Mouse (Mus musculus): Measurements from ENCODE around the gene Cox4i1. TPM values are rescaled to one million over a fixed set of nuclear protein-coding genes. Genes with fewer than 3 reads are reported as not detected.

The Cox4i1 gene
- polyA plus RNA-seq, 1 experiment from 2014 or later: 1,134 TPM

- Histone ChIP-seq H3K4me2 (ENCODE audit: low read length) (no peak within 1 kb of the TSS), H3K4me3 (ENCODE audit: low read depth, low read length) (no peak within 1 kb of the TSS), H3K9me3 (replicated peaks; ENCODE audit: control insufficient read depth, low read length, poor library complexity, severe bottlenecking) (no peaks in the 10 kb centered on the region), H3K36me3 (ENCODE audit: control insufficient read depth, insufficient read depth, low read length) (no peaks in the 10 kb centered on the region), H3K9ac (ENCODE audit: low read depth, low read length) (no peak within 1 kb of the TSS), H3K27me3 (ENCODE audit: control insufficient read depth, insufficient read depth, low read depth, low read length) (no peaks in the 10 kb centered on the region), H3K27ac (ENCODE audit: low read length) (no peak within 1 kb of the TSS), H3K4me1 (ENCODE audit: control insufficient read depth, insufficient read depth, low read length) (no peaks in the 10 kb centered on the region)
- no peak for ATAC-seq
- 22% methylated on average over 7 of the region's 7 CpGs for WGBS
Measured at GRCm38 (mm10) chr8:120647532-120647931, 20.5 kb upstream of the Cox4i1 start, which contains the start of gene 1190005I06Rik. 1190005I06Rik (minus strand) TSS chr8:120647632.

GRCm38 (mm10) chr8:120656322-120657052, 11.5 kb upstream of the Cox4i1 start:
- no peaks in the 10 kb centered on the region for H3K27me3 ChIP-seq (ENCODE audit: control insufficient read depth, insufficient read depth, low read depth, low read length)
- H3K4me2 ChIP-seq (ENCODE audit: low read length): no peak overlapping the region
- no peaks in the 10 kb centered on the region for H3K4me1 ChIP-seq (ENCODE audit: control insufficient read depth, insufficient read depth, low read length)
- no peak overlapping the region for H3K9ac ChIP-seq (ENCODE audit: low read depth, low read length)
- peaks cover 19% of the 10 kb centered on the region for H3K36me3 ChIP-seq (ENCODE audit: control insufficient read depth, insufficient read depth, low read length)
- no peak overlapping the region for H3K4me3 ChIP-seq (ENCODE audit: low read depth, low read length)
- WGBS: 79% methylated on average over 7 of the region's 7 CpGs
- ATAC-seq: no peak
- H3K9me3 ChIP-seq (replicated peaks; ENCODE audit: control insufficient read depth, low read length, poor library complexity, severe bottlenecking): no peaks in the 10 kb centered on the region
- no peak overlapping the region for H3K27ac ChIP-seq (ENCODE audit: low read length)

- no peak for ATAC-seq
- WGBS: 83% methylated on average over 8 of the region's 8 CpGs
- H3K36me3 ChIP-seq (ENCODE audit: control insufficient read depth, insufficient read depth, low read length): peaks cover 19% of the 10 kb centered on the region
Measured at GRCm38 (mm10) chr8:120657415-120657814, 10.6 kb upstream of the Cox4i1 start.

GRCm38 (mm10) chr8:120664566-120664965, 3.5 kb upstream of the Cox4i1 start:
- peaks cover 3% of the 10 kb centered on the region; the same call in 1 of the 2 replicates for H3K36me3 ChIP-seq (ENCODE audit: control insufficient read depth, insufficient read depth, low read length)
- no peak overlapping the region for H3K4me2 ChIP-seq (ENCODE audit: low read length)
- no peak overlapping the region for H3K9ac ChIP-seq (ENCODE audit: low read depth, low read length)
- H3K9me3 ChIP-seq (replicated peaks; ENCODE audit: control insufficient read depth, low read length, poor library complexity, severe bottlenecking): no peaks in the 10 kb centered on the region
- H3K27me3 ChIP-seq (ENCODE audit: control insufficient read depth, insufficient read depth, low read depth, low read length): no peaks in the 10 kb centered on the region
- no peak for ATAC-seq
- no peak overlapping the region for H3K4me3 ChIP-seq (ENCODE audit: low read depth, low read length)
- peaks cover 39% of the 10 kb centered on the region for H3K4me1 ChIP-seq (ENCODE audit: control insufficient read depth, insufficient read depth, low read length)
- WGBS: 73% methylated on average over 6 of the region's 6 CpGs
- H3K27ac ChIP-seq (ENCODE audit: low read length): no peak overlapping the region

More at GRCm38 (mm10) chr8:120657415-120657814, 10.6 kb upstream of the Cox4i1 start:
- no peak overlapping the region for H3K27ac ChIP-seq (ENCODE audit: low read length)
- no peaks in the 10 kb centered on the region for H3K4me1 ChIP-seq (ENCODE audit: control insufficient read depth, insufficient read depth, low read length)
- H3K27me3 ChIP-seq (ENCODE audit: control insufficient read depth, insufficient read depth, low read depth, low read length): no peaks in the 10 kb centered on the region
- H3K4me3 ChIP-seq (ENCODE audit: low read depth, low read length): no peak overlapping the region
- no peak overlapping the region for H3K4me2 ChIP-seq (ENCODE audit: low read length)
- H3K9ac ChIP-seq (ENCODE audit: low read depth, low read length): no peak overlapping the region
- H3K9me3 ChIP-seq (replicated peaks; ENCODE audit: control insufficient read depth, low read length, poor library complexity, severe bottlenecking): no peaks in the 10 kb centered on the region

- Histone ChIP-seq H3K9ac (ENCODE audit: low read depth, low read length) (no peak overlapping the region; the same call in 1 of the 2 replicates), H3K9me3 (replicated peaks; ENCODE audit: control insufficient read depth, low read length, poor library complexity, severe bottlenecking) (no peaks in the 10 kb centered on the region), H3K4me2 (ENCODE audit: low read length) (peak overlapping the region; percentile 71), H3K36me3 (ENCODE audit: control insufficient read depth, insufficient read depth, low read length) (0 out of 2 replicates have a peak, but pooled peaks cover 1% of the 10 kb centered on the region), H3K27me3 (ENCODE audit: control insufficient read depth, insufficient read depth, low read depth, low read length) (no peaks in the 10 kb centered on the region), H3K4me1 (ENCODE audit: control insufficient read depth, insufficient read depth, low read length) (peaks cover 39% of the 10 kb centered on the region), H3K27ac (ENCODE audit: low read length) (no peak overlapping the region), H3K4me3 (ENCODE audit: low read depth, low read length) (no peak overlapping the region; the same call in 1 of the 2 replicates)
- WGBS: 71% methylated on average over 3 of the region's 3 CpGs
- ATAC-seq: no peak
Measured at GRCm38 (mm10) chr8:120665726-120666455, 2.1 kb upstream of the Cox4i1 start.

GRCm38 (mm10) chr8:120666807-120667470, 1.1 kb upstream of the Cox4i1 start:
- WGBS: 2% methylated on average over 17 of the region's 17 CpGs

GRCm38 (mm10) chr8:120668374-120668905, 418 bp downstream of the Cox4i1 start, which contains the start of gene Emc8:
Emc8 (minus strand) TSS chr8:120668573.
- WGBS: under 1% methylated on average over 51 of the region's 51 CpGs
- no peaks in the 10 kb centered on the region for H3K27me3 ChIP-seq (ENCODE audit: control insufficient read depth, insufficient read depth, low read depth, low read length)
- H3K4me3 ChIP-seq (ENCODE audit: low read depth, low read length): peak within 1 kb of the TSS; percentile 75
- H3K9me3 ChIP-seq (replicated peaks; ENCODE audit: control insufficient read depth, low read length, poor library complexity, severe bottlenecking): no peaks in the 10 kb centered on the region
- ATAC-seq: no peak
- H3K36me3 ChIP-seq (ENCODE audit: control insufficient read depth, insufficient read depth, low read length): peaks cover 21% of the 10 kb centered on the region
- H3K9ac ChIP-seq (ENCODE audit: low read depth, low read length): peak within 1 kb of the TSS; percentile 94
- peaks cover 39% of the 10 kb centered on the region for H3K4me1 ChIP-seq (ENCODE audit: control insufficient read depth, insufficient read depth, low read length)
- H3K27ac ChIP-seq (ENCODE audit: low read length): peak within 1 kb of the TSS; percentile 91
- H3K4me2 ChIP-seq (ENCODE audit: low read length): peak within 1 kb of the TSS; percentile 92

More at GRCm38 (mm10) chr8:120666807-120667470, 1.1 kb upstream of the Cox4i1 start:
- Histone ChIP-seq H3K4me2 (ENCODE audit: low read length) (peak overlapping the region; percentile 71), H3K4me1 (ENCODE audit: control insufficient read depth, insufficient read depth, low read length) (peaks cover 39% of the 10 kb centered on the region), H3K9me3 (replicated peaks; ENCODE audit: control insufficient read depth, low read length, poor library complexity, severe bottlenecking) (no peaks in the 10 kb centered on the region), H3K9ac (ENCODE audit: low read depth, low read length) (peak overlapping the region; percentile 86), H3K27ac (ENCODE audit: low read length) (peak overlapping the region; percentile 83; the same call in 1 of the 2 replicates), H3K4me3 (ENCODE audit: low read depth, low read length) (peak overlapping the region; percentile 75), H3K36me3 (ENCODE audit: control insufficient read depth, insufficient read depth, low read length) (peaks cover 7% of the 10 kb centered on the region), H3K27me3 (ENCODE audit: control insufficient read depth, insufficient read depth, low read depth, low read length) (no peaks in the 10 kb centered on the region)
- ATAC-seq: no peak

GRCm38 (mm10) chr8:120671775-120672174, 3.8 kb downstream of the Cox4i1 start:
- H3K4me3 ChIP-seq (ENCODE audit: low read depth, low read length): no peak overlapping the region
- WGBS: 49% methylated on average over 6 of the region's 6 CpGs
- H3K27me3 ChIP-seq (ENCODE audit: control insufficient read depth, insufficient read depth, low read depth, low read length): no peaks in the 10 kb centered on the region
- H3K36me3 ChIP-seq (ENCODE audit: control insufficient read depth, insufficient read depth, low read length): peaks cover 26% of the 10 kb centered on the region
- H3K4me1 ChIP-seq (ENCODE audit: control insufficient read depth, insufficient read depth, low read length): peaks cover 12% of the 10 kb centered on the region
- no peak overlapping the region for H3K9ac ChIP-seq (ENCODE audit: low read depth, low read length)
- H3K27ac ChIP-seq (ENCODE audit: low read length): no peak overlapping the region
- no peak overlapping the region for H3K4me2 ChIP-seq (ENCODE audit: low read length)
- H3K9me3 ChIP-seq (replicated peaks; ENCODE audit: control insufficient read depth, low read length, poor library complexity, severe bottlenecking): no peaks in the 10 kb centered on the region
- no peak for ATAC-seq

All from midbrain, embryonic 16.5 days (tissue).